Mouse (Mus musculus): ENCODE results near the gene Gpatch3. TPM values are rescaled to one million over a fixed set of nuclear protein-coding genes. Genes with fewer than 3 reads are reported as not detected.

Gene Gpatch3
- total RNA-seq, 2 experiments from 2014 or later = 9.2 to 10.3 TPM

- intact Hi-C loops (cut with DNase I) = no loop called here
- peak in 1 of 2 experiments; percentile 11 for DNase-seq (ENCODE audit: low spot score in 2 of 2)
These were observed 9.1 kb downstream of the Gpatch3 start for GRCm38 (mm10) chr4:133583690-133584058.

GRCm38 (mm10) chr4:133584059-133584951 lies 9.8 kb downstream of the Gpatch3 start, which contains the start of gene Gpn2:
TSS of gene Gpn2 (plus strand) at chr4:133584362.
- DNase-seq (ENCODE audit: low spot score in 2 of 2) = peak; percentile 84 to 85
- intact Hi-C loops (cut with DNase I) = no loop called here

- peak; percentile 32 to 49 for DNase-seq (ENCODE audit: low spot score in 2 of 2)
- intact Hi-C loops (cut with DNase I) = loop anchor here (5.0 to 10.0 kb wide), 3 partner anchors 60 to 235 kb away; partner anchors contain the start of genes Arid1a and Zdhhc18
These were observed 18.0 kb downstream of the Gpatch3 start for GRCm38 (mm10) chr4:133592570-133592969.

GRCm38 (mm10) chr4:133595538-133595937 lies 21.0 kb downstream of the Gpatch3 start:
- DNase-seq (ENCODE audit: low spot score in 2 of 2) = peak in 1 of 2 experiments; percentile 38
- intact Hi-C loops (cut with DNase I) = loop anchor here (10.0 kb wide), 1 partner anchor 159 kb away; the partner anchor contains the start of gene Arid1a

- no peak for DNase-seq (ENCODE audit: low spot score in 2 of 2)
- intact Hi-C loops (cut with DNase I) = loop anchor here (10.0 kb wide), 1 partner anchor 159 kb away; the partner anchor contains the start of gene Arid1a
These were observed 21.5 kb downstream of the Gpatch3 start for GRCm38 (mm10) chr4:133596084-133596483.

- intact Hi-C loops (cut with DNase I) = loop anchor here (10.0 kb wide), 1 partner anchor 156 kb away; the partner anchor contains the start of gene Arid1a
- no peak for DNase-seq (ENCODE audit: low spot score in 2 of 2)
These were observed 24.1 kb downstream of the Gpatch3 start for GRCm38 (mm10) chr4:133598616-133599015.

GRCm38 (mm10) chr4:133599116-133599515 lies 24.6 kb downstream of the Gpatch3 start:
- intact Hi-C loops (cut with DNase I) = loop anchor here (10.0 kb wide), 1 partner anchor 156 kb away; the partner anchor contains the start of gene Arid1a

GRCm38 (mm10) chr4:133599571-133600073 lies 25.1 kb downstream of the Gpatch3 start:
- peak; percentile 80 for DNase-seq (ENCODE audit: low spot score in 2 of 2)
- intact Hi-C loops (cut with DNase I) = loop anchor here (10.0 kb wide), 1 partner anchor 155 kb away; the partner anchor contains the start of gene Arid1a

More at GRCm38 (mm10) chr4:133599116-133599515, 24.6 kb downstream of the Gpatch3 start:
- no peak for DNase-seq (ENCODE audit: low spot score in 2 of 2)

- DNase-seq (ENCODE audit: low spot score in 2 of 2) = no peak
- intact Hi-C loops (cut with DNase I) = no loop called here
These were observed 25.8 kb downstream of the Gpatch3 start for GRCm38 (mm10) chr4:133600306-133600705.

GRCm38 (mm10) chr4:133601721-133602218 lies 27.2 kb downstream of the Gpatch3 start, which contains the start of gene Sfn:
TSS of gene Sfn (minus strand) at chr4:133602168.
- DNase-seq (ENCODE audit: low spot score in 2 of 2) = no peak
- intact Hi-C loops (cut with DNase I) = no loop called here

GRCm38 (mm10) chr4:133603056-133603455 lies 28.5 kb downstream of the Gpatch3 start:
- intact Hi-C loops (cut with DNase I) = no loop called here
- DNase-seq (ENCODE audit: low spot score in 2 of 2) = no peak

GRCm38 (mm10) chr4:133604175-133604574 lies 29.6 kb downstream of the Gpatch3 start:
- no peak for DNase-seq (ENCODE audit: low spot score in 2 of 2)
- intact Hi-C loops (cut with DNase I) = no loop called here

GRCm38 (mm10) chr4:133604856-133605255 lies 30.3 kb downstream of the Gpatch3 start:
- intact Hi-C loops (cut with DNase I) = no loop called here
- no peak for DNase-seq (ENCODE audit: low spot score in 2 of 2)

- DNase-seq (ENCODE audit: low spot score in 2 of 2) = no peak
- intact Hi-C loops (cut with DNase I) = no loop called here
These were observed 30.8 kb downstream of the Gpatch3 start for GRCm38 (mm10) chr4:133605330-133605729.

GRCm38 (mm10) chr4:133607284-133607683 lies 32.7 kb downstream of the Gpatch3 start:
- DNase-seq (ENCODE audit: low spot score in 2 of 2) = no peak
- intact Hi-C loops (cut with DNase I) = no loop called here

- peak; percentile 58 to 64 for DNase-seq (ENCODE audit: low spot score in 2 of 2)
- intact Hi-C loops (cut with DNase I) = no loop called here
These were observed 35.2 kb downstream of the Gpatch3 start for GRCm38 (mm10) chr4:133609719-133610118.

- DNase-seq (ENCODE audit: low spot score in 2 of 2) = no peak
- intact Hi-C loops (cut with DNase I) = no loop called here
These were observed 37.3 kb downstream of the Gpatch3 start for GRCm38 (mm10) chr4:133611815-133612214.

- intact Hi-C loops (cut with DNase I) = no loop called here
- DNase-seq (ENCODE audit: low spot score in 2 of 2) = no peak
These were observed 37.9 kb downstream of the Gpatch3 start for GRCm38 (mm10) chr4:133612416-133612815.

- no peak for DNase-seq (ENCODE audit: low spot score in 2 of 2)
These were observed 38.5 kb downstream of the Gpatch3 start for GRCm38 (mm10) chr4:133613026-133613425.

GRCm38 (mm10) chr4:133613867-133614266 lies 39.3 kb downstream of the Gpatch3 start:
- intact Hi-C loops (cut with DNase I) = no loop called here
- DNase-seq (ENCODE audit: low spot score in 2 of 2) = no peak

More at GRCm38 (mm10) chr4:133613026-133613425, 38.5 kb downstream of the Gpatch3 start:
- intact Hi-C loops (cut with DNase I) = no loop called here

Data from left cerebral cortex, postnatal 36 days (tissue).